ENCODE assay signal across 9 mouse cellular contexts in the genomic region with DNA sequence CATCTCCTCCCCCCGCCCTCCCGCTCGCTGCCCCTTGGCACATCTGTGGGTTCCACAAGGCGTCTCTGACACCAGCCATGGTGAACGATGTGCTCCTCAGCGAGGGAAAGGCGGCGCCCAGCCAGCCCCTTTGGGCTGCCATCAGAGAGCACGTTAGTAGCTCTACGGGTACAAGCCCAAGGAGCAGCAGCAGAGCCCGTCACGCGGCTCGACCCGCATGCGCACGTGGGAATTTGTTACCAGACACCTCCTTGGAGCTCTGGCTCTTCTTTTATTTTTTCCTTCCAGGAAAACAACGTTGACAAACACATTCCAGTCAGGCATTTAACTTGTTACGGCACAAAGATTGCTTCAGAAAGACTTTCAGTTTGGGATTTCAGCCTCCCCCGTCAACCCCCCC. TPM values are rescaled to one million over a fixed set of nuclear protein-coding genes. Genes with fewer than 3 reads are reported as not detected.
DNase-seq lines count a peak whose midpoint lies in the region; ATAC-seq and TF ChIP-seq lines count a peak whose summit lies in the region.
"Had no signal": no experiment of that assay in that cellular context is flagged by ENCODE, and none has a peak within 500 bp of the region (broad histone marks: within the 10 kb centered on the region; RNA-seq: fewer than 3 reads in every experiment).

No protein-coding gene starts in this region.

- H3K4me1 ChIP-seq in embryonic facial prominence, embryonic 13.5 days: peaks cover 6% of the 10 kb centered on the region
- peaks cover 12% of the 10 kb centered on the region for H3K4me1 ChIP-seq in embryonic facial prominence, embryonic 10.5 days
- H3K4me1 ChIP-seq in spleen, adult 2 months (ENCODE audit: control insufficient read depth, insufficient read depth, insufficient read length): no peaks in the 10 kb centered on the region
- peaks cover 4% of the 10 kb centered on the region for H3K4me1 ChIP-seq in midbrain, embryonic 16.5 days (ENCODE audit: control insufficient read depth, insufficient read depth, low read length)

- H3K4me2 ChIP-seq in embryonic facial prominence, embryonic 13.5 days: peak overlapping the region; percentile 34
- no peak overlapping the region for H3K4me2 ChIP-seq in midbrain, embryonic 16.5 days (ENCODE audit: low read length)
- H3K4me2 ChIP-seq: midbrain, embryonic 11.5 days had no signal

- TF ChIP-seq CTCF in spleen, adult 2 months (IDR thresholded peaks at IDR 0.05; ENCODE audit: extremely low read depth, insufficient read depth, insufficient read length, insufficient replicate concordance): no peak

- H3K36me3 ChIP-seq in embryonic facial prominence, embryonic 13.5 days: no peaks in the 10 kb centered on the region
- H3K36me3 ChIP-seq in embryonic facial prominence, embryonic 10.5 days (replicated peaks): no peaks in the 10 kb centered on the region
- H3K36me3 ChIP-seq in spleen, adult 2 months (ENCODE audit: control insufficient read depth, insufficient read depth, low read length): no peaks in the 10 kb centered on the region
- no peaks in the 10 kb centered on the region for H3K36me3 ChIP-seq in midbrain, embryonic 16.5 days (ENCODE audit: control insufficient read depth, insufficient read depth, low read length)

- 0 out of 2 replicates have a peak overlapping the region, but pooled peaks have one; percentile 3 for H3K4me3 ChIP-seq in embryonic facial prominence, embryonic 13.5 days
- no peak overlapping the region for H3K4me3 ChIP-seq in embryonic facial prominence, embryonic 10.5 days
- H3K4me3 ChIP-seq in spleen, adult 2 months (ENCODE audit: extremely low read depth, insufficient read depth, insufficient read length): no peak overlapping the region
- no peak overlapping the region for H3K4me3 ChIP-seq in midbrain, embryonic 16.5 days (ENCODE audit: low read depth, low read length)

- WGBS in embryonic facial prominence, embryonic 13.5 days: 37% methylated on average over 20 of the region's 20 CpGs
- WGBS in embryonic facial prominence, embryonic 10.5 days: 55% methylated on average over 20 of the region's 20 CpGs
- WGBS in spleen, adult 2 months: 62% methylated on average over 20 of the region's 20 CpGs
- 60% methylated on average over 20 of the region's 20 CpGs for WGBS in midbrain, embryonic 16.5 days

- no peak for ATAC-seq in embryonic facial prominence, embryonic 13.5 days (ENCODE audit: insufficient number of reproducible peaks, insufficient read depth, low FRiP score, low TSS enrichment, low read depth)
- ATAC-seq in midbrain, embryonic 16.5 days: no peak
- no peak for ATAC-seq in megakaryocyte, adult 5-6 weeks (ENCODE audit: poor library complexity, severe bottlenecking)

- no peak overlapping the region for H3K9ac ChIP-seq in embryonic facial prominence, embryonic 13.5 days
- H3K9ac ChIP-seq in midbrain, embryonic 16.5 days (ENCODE audit: low read depth, low read length): no peak overlapping the region

- no peak for TF ChIP-seq POLR2A in spleen, adult 2 months (IDR thresholded peaks at IDR 0.05; ENCODE audit: low read depth, low read length)

- no peaks in the 10 kb centered on the region for H3K27me3 ChIP-seq in embryonic facial prominence, embryonic 13.5 days
- no peaks in the 10 kb centered on the region for H3K27me3 ChIP-seq in embryonic facial prominence, embryonic 10.5 days (replicated peaks; ENCODE audit: low read depth, poor library complexity, severe bottlenecking)
- no peaks in the 10 kb centered on the region for H3K27me3 ChIP-seq in spleen, adult 2 months (ENCODE audit: control insufficient read depth, insufficient read depth, low read length)
- H3K27me3 ChIP-seq in midbrain, embryonic 16.5 days (ENCODE audit: control insufficient read depth, insufficient read depth, low read depth, low read length): no peaks in the 10 kb centered on the region

- DNase-seq in embryonic facial prominence, embryonic 10.5 days (ENCODE audit: low spot score): no peak
- DNase-seq in spleen, adult 2 months (ENCODE audit: low read depth in 1 of 2, low spot score in 2 of 2): no peak
- no peak for DNase-seq in spleen, adult 12 weeks (ENCODE audit: low spot score)
- DNase-seq in kidney, postnatal 4 days: peak; percentile 61 to 75
- DNase-seq in liver: no peak

- no peaks in the 10 kb centered on the region for H3K9me3 ChIP-seq in embryonic facial prominence, embryonic 13.5 days
- H3K9me3 ChIP-seq in embryonic facial prominence, embryonic 10.5 days: no peaks in the 10 kb centered on the region
- no peaks in the 10 kb centered on the region for H3K9me3 ChIP-seq in midbrain, embryonic 16.5 days (replicated peaks; ENCODE audit: control insufficient read depth, low read length, poor library complexity, severe bottlenecking)

- 0 out of 2 replicates have a peak overlapping the region, but pooled peaks have one; percentile 44 for H3K27ac ChIP-seq in embryonic facial prominence, embryonic 13.5 days
- H3K27ac ChIP-seq in embryonic facial prominence, embryonic 10.5 days (replicated peaks): no peak overlapping the region
- H3K27ac ChIP-seq in spleen, adult 2 months (ENCODE audit: insufficient read depth, low read length): 0 out of 2 replicates have a peak overlapping the region, but pooled peaks have one; percentile 14
- H3K27ac ChIP-seq in midbrain, embryonic 16.5 days (ENCODE audit: low read length): no peak overlapping the region

RNA-seq across cellular contexts. Expression of a gene that starts 23.0 kb away (rescaled TPM):
- polyA plus RNA-seq in embryonic facial prominence, embryonic 13.5 days (2015; fragmentation: Nextera tagmentation; extraction: Ambion mirVana): 19.4 and 19.9 TPM in 2 replicates
- polyA plus RNA-seq in embryonic facial prominence, embryonic 10.5 days (2016; fragmentation: Nextera tagmentation; extraction: Ambion mirVana): 15.0 and 17.3 TPM in 2 replicates
- 8.2 and 8.9 TPM in 2 replicates for polyA plus RNA-seq in spleen, adult 2 months (2012; rRNA removed)
- 23.9 and 28.2 TPM in 2 replicates for polyA plus RNA-seq in midbrain, embryonic 16.5 days (2015; fragmentation: Nextera tagmentation; extraction: Ambion mirVana)
- 0.36 and 0.56 TPM in 2 replicates for total RNA-seq in megakaryocyte, adult 5-6 weeks (2015)
- total RNA-seq in megakaryocyte, adult 5-6 weeks (2017): 0.04 and 0.99 TPM in 2 replicates

RNA-seq across cellular contexts. Expression of a gene that starts 53.7 kb away (rescaled TPM):
- 2.0 and 2.4 TPM in 2 replicates for polyA plus RNA-seq in embryonic facial prominence, embryonic 13.5 days (2015; fragmentation: Nextera tagmentation; extraction: Ambion mirVana)
- 5.2 and 5.7 TPM in 2 replicates for polyA plus RNA-seq in embryonic facial prominence, embryonic 10.5 days (2016; fragmentation: Nextera tagmentation; extraction: Ambion mirVana)
- polyA plus RNA-seq in spleen, adult 2 months (2012; rRNA removed): 0.02 TPM in 1 of 2 replicates, not detected in the other
- 105 and 106 TPM in 2 replicates for polyA plus RNA-seq in midbrain, embryonic 16.5 days (2015; fragmentation: Nextera tagmentation; extraction: Ambion mirVana)
- 0.07 and 0.11 TPM in 2 replicates for total RNA-seq in megakaryocyte, adult 5-6 weeks (2015)
- total RNA-seq in megakaryocyte, adult 5-6 weeks (2017): 0.18 TPM in 1 of 2 replicates, not detected in the other

Comparison
In these comparisons a context has a peak if more than half of its experiments do, and no peak if none do; other contexts are left out.
1. H3K27ac ChIP-seq: peak in embryonic facial prominence, embryonic 13.5 days (single experiment) and spleen, adult 2 months (single experiment); none in embryonic facial prominence, embryonic 10.5 days (single experiment) and midbrain, embryonic 16.5 days (single experiment).
2. DNase-seq: peak in kidney, postnatal 4 days (2 of 2); none in embryonic facial prominence, embryonic 10.5 days (single experiment), spleen, adult 2 months (0 of 2), spleen, adult 12 weeks (single experiment) and liver (single experiment).
3. RNA of a gene that starts 53.7 kb away (polyA plus RNA-seq): 105 to 106 TPM in midbrain, embryonic 16.5 days; 5.2 to 5.7 TPM in embryonic facial prominence, embryonic 10.5 days, 2.0 to 2.4 TPM in embryonic facial prominence, embryonic 13.5 days and 0.02 TPM in spleen, adult 2 months; every median in the first group is over 10 times any median in the second.